Mouse (Mus musculus) MEL-GATA-1-ER (cell line): ENCODE results near the gene Pdzd2.

Experiments
- DNase-seq: peaks from one replicate; pipeline ENCODE4 v3.0.0-alpha.2; 2012; ENCODE audit warnings: low read depth; ENCODE audit errors: extremely low read depth

Pdzd2 gene

DNA sequence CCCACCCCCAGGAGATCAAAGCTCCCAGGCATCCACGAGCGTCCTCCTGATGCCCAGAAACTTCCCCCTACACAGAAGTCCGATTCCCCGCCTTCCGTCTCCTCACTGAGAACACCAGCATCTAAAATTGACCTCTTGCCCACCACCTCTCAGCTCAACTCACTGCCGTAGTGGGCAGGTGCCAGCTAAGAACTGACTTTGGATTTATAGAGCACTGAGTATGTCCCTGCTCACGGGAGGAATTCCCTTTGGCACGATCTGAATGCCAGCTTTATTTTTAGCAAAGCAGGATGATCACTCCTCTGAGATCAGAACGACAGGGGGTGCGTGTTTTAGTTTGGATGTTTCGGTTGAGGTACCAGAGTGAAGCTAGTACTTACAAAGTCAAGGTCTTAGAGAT, 7.1 kb downstream of the Pdzd2 start:
- no peak for DNase-seq

DNA sequence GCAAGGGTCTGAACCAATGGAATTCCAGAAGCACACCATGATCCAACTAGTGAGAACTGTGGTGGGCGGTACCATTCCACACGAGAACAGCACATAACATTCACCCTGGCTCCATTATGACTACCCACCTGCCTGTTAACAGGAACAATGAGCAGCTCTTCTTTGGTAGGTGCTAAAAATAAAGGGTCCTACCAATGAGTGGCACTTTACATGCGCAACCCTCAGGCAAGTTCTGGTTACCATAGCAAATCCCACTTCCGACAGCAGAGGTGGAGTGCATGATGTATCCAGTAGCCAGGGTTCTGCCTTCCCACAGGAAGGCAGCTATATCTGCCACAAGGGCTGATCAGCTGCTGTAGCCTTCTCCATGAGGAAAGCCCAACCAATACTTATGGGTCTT, 11.3 kb downstream of the Pdzd2 start:
- DNase-seq = no peak

DNA sequence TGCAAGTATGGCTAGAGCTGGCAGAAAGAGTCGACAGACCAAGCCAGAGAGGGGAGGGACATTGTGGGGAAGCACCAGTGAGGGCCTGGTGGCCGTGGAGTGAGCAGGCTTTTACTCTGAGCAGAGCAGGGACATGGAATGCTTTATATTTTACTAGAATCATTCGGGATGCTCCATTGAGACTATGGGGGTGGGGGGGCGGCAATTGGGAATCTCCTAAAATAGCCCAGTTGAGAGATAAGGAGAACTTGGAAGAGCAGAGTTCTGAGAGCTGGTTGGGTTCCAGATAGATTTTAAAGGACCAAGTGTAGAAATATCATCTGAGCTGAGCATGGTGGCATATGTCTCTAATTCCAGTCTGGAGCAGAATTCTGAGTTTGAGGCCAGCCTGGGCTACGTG, 14.5 kb downstream of the Pdzd2 start:
- DNase-seq = no peak

GRCm38 (mm10) chr15:12721684-12722500, 17.8 kb downstream of the Pdzd2 start:
- DNase-seq = no peak

DNA sequence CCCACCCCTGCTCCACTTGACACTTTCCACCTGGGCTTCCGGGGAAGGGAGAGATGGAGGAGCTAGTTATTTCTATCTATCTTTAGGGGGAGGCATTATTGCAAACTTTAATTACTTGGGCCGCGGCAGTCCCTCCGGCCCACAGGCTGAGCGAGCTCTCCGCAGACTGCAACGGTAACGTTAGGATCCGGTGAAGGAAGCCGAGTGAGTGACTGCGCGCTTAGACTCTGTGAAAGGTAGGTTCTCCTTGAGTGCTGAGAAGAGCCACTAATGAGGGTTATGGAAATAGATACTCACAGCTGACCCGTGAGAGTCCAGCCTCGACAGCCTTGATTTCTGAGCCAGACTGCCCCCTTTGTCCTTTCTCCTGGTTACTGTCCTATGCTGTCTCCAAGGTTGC, 20.9 kb downstream of the Pdzd2 start:
- no peak for DNase-seq

DNA sequence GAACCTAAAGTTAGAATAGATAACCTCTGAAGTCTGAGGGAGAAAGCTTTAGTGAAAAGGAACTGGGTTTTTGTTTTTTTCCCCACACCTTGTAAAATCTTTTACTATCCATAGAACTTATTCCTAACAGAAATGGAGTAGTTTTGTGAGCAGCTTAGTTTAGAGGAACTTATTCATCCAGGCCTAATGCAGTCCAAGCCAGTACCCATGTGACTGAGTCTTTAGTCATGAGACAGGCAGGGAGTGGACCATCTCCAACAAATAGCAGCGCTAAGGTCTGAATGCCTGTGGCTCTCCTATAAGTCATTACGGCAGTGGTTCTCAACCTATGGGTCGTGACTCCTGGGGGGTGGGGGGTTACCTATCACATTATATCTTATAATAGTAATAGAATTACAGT, 22.3 kb downstream of the Pdzd2 start:
- DNase-seq = no peak

DNA sequence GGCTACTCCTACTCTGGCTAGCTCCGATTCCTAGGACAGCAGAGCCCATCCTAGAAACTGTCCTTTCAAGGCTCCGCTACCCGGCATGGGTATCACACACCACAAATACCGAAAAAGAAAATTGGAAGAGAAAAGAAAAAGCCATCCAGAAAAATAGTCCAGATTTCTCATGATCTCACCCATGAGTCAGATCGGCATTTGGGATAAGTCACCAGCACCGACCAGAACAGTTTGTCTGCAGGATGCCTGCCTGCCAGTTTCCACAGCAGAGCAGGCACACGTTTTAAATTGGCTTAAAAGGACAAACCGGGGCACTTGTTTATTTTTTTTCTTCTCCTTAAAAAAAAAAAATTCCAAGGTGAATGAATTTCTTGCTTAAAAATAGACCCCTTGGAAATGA, 22.8 kb downstream of the Pdzd2 start:
- no peak for DNase-seq

DNA sequence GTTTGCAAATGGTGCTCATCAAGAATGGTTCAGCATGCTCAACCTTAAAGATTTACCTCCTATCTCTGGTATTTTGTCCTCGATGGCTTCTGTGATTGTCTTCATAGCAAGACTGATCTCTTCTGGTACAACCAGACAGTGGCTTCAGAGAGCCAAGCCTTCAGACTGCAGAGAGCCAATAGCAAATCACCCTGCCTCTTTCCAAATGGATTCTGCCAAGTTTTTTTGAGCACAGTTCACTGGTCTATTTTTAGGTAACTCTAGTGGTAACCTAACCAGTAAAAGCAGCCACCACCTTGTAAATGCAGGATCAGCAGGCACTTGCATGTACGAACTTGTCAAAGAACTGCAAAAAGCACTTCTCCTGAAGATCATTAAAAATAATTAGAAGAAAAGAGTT, 25.4 kb downstream of the Pdzd2 start:
- DNase-seq = no peak

DNA sequence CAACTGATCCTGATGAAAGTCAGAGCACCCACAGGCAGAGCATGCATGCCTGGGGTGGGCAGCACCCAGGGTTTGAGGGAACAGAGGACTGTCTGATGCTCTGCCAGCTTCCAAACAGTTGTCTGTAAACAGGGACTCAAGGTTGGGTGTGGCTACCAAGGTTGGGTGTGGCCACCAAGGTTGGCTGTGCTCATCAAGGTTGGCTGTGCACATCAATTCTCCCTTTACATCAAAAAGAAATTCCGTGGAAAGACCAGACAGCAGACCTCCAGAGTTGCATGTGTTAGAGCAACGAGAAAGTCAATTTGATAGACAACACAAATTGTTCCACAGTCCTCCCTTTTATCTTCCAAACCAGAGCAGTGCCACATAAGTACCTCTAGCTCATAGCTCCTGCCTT, 26.5 kb downstream of the Pdzd2 start:
- DNase-seq = no peak

DNA sequence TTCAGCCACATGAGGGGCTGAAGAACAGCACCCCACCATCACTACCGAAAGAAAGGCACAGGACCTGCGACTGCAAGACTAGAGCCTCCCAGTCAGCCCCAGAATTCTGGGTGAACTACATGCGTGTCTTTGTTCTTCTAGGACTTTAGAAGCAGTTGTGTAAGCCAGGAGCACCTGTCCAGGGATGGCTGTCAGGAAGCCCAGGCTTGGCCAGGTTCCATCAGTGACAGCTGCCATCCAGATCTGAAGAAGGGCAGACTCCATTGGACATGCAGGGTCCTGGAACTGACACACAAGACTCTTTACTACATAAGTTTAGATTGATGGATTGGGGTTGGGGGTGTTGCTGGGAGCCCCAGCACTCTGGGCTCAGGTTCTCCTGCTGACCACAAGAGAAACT, 29.7 kb downstream of the Pdzd2 start:
- DNase-seq = no peak

DNA sequence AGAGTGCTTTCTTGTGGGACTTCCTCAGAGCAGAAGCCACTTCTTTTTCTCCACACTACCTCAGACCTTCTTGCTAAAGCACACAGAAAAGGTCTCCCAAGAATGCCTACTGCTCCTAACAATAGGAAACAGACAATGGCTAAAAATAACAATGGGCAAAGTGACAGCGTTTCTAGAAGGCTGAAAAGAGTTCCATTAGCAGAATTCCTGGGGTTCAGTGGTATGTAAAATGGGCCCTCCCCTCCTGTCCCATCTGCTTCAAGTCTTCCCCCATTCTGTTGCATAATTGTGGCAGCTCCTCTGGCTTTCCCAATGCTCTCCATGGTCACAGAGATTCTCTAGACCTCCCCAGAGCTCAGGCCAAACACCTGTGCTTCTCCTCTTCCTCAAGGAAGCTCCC, 31.4 kb downstream of the Pdzd2 start:
- no peak for DNase-seq

DNA sequence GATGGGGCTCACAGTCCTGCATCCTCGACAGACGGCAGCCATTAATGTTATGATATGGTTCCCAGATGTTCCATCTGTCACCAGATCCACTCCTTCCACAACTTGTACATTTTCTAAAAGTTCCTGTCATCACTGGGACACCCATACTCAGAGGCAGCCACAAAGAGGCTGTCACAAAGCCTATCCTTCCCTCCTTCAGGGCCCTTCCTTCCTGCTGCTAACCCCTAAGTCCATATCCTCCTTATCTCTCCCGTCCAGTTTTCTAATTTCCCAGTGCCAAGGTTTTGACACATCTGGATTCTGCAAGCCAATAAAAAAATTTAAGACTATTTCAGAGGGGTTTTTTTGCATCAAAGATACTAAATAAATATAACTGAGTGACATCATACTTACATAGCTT, 32.8 kb downstream of the Pdzd2 start:
- DNase-seq = peak; percentile 23

GRCm38 (mm10) chr15:12700367-12700766, 39.4 kb downstream of the Pdzd2 start:
- DNase-seq = no peak

- DNase-seq = no peak
Observed at GRCm38 (mm10) chr15:12697741-12698140, 42.0 kb downstream of the Pdzd2 start.

GRCm38 (mm10) chr15:12696889-12697288, 42.8 kb downstream of the Pdzd2 start:
- DNase-seq = no peak

GRCm38 (mm10) chr15:12689716-12690381, 49.9 kb downstream of the Pdzd2 start:
- no peak for DNase-seq

DNA sequence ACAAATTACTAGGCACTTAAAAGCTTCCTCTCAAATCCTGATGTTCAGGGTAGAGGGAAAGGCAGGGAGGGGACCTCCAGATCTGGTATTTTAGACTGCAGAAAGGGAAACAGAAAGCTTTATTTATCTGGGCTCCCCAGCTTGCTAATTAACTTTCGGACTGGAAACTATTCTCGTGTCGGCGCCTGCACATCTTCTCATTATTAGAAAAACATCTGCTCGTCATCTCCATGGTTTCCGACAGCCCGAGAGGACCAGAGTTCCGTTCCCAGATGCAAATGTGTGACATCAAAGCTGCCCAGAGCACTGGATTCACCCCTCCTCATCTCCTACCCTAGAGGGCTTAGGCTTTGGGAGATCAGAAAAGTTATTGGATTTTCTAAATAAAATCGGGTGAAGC, 57.2 kb downstream of the Pdzd2 start:
- DNase-seq = no peak

GRCm38 (mm10) chr15:12681891-12682290, 57.8 kb downstream of the Pdzd2 start:
- DNase-seq = peak; percentile 80

DNA sequence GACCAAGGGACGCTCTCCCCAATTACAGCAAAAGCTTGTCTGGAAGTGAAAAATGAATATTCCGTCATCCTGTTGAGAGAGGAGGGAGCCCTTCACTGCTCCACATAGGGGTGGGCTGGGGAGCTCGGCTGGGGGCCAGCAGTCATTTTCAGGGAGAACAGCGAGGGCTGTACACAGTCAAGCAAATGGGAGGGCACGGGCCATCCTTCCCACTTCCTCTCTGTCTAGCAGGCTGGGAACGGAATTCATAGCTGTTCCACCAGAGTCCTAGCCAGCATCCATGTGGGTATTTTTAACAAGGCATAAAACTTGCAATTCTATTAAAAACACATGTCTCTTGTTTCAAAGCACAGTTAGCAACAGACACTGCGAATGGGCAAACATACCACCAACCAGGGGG, 59.0 kb downstream of the Pdzd2 start:
- DNase-seq = no peak

GRCm38 (mm10) chr15:12679996-12680395, 59.7 kb downstream of the Pdzd2 start:
- DNase-seq = no peak

DNA sequence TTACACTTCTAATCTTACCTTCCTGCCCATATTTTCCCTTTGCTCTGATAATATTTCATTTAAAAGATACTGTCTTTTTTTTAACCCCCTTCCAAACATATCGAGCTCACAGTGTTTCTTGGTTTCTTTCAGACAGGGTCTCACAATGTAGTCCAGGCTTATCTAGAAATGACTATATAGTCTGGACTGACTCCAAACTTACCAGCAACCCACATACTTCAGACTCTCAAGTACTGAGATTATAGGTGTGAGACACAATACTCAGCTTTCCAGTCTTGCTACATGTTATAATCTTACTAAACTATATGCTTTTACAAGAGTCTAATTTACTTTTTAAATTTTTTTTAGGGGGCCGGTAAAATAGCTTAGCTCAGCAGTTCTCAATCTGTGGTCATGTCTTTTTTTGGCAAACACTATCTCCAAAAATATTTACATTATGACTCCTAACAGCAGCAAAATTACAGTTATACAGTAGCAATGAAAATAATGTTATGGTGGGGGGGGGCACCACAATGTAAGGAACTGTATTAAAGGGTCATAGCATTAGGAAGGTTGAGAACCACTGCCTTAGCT, 61.1 kb downstream of the Pdzd2 start:
- DNase-seq = no peak

DNA sequence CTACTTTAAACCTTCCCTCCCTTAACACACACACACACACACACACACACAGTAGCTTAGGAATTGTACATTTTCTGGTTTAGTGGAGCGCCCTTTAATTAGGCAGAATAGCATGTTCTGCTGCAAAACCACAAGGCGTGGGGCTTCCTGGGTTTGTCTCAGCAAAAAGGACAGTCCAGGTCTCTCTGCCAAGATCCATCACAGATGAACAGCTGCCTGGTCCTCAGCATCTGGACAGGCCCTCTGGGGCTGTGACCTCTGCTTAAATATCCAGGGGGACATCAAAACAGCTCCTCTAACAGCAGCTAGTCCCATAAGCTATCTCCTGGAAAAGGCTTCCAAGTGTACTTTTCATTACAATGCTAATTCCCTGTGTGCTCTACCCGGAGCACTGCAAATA, 64.4 kb downstream of the Pdzd2 start:
- DNase-seq = no peak

DNA sequence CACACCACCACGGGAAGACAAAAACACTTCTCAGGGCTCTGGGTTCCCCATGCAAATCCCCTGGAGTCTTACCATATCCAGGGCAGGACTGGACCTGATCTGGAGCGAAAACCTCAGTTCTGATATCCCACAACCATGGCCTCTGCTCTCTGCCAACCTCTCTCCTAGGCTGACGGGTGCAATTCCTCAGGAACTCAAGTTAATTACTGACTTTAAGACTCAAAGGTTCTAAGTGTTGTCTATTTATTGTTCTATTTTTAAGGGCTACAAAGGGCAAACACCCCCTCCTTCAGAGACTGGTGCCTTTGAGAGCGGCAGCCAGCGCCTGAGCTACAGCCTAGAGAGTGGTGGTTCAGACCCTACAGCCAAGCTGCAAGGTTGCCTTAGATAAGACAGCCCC, 65.7 kb downstream of the Pdzd2 start:
- DNase-seq = no peak
